Mouse (Mus musculus): Measurements from ENCODE around the gene Nup214.

DNA sequence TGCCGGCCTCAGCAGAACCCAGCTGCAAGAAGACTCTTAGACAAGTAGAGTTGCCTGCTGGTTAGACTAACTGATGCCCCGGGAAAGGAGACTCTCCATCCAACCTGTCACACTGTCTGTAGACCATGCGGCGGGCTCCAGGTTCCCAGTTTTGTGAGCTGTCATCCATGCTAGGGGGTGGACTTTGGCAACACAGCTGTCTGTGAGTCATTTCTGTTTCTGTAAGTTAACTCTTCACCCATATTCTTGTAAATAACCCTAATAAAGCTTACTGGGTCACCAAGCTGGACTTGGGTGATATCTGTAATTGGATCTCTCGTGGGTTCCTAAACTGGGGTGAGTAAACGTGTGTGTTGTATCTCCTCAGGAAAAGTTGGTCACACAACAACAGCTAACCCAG, 25.4 kb upstream of the Nup214 start:
- no peak for TF ChIP-seq CTCF (IDR thresholded peaks at IDR 0.05; ENCODE audit: low read depth, low read length)
- TF ChIP-seq POLR2A (IDR thresholded peaks at IDR 0.05; ENCODE audit: extremely low read depth, insufficient read depth, low read length): no peak
